Mouse (Mus musculus): Measurements from ENCODE around the gene Nfya.

DNA sequence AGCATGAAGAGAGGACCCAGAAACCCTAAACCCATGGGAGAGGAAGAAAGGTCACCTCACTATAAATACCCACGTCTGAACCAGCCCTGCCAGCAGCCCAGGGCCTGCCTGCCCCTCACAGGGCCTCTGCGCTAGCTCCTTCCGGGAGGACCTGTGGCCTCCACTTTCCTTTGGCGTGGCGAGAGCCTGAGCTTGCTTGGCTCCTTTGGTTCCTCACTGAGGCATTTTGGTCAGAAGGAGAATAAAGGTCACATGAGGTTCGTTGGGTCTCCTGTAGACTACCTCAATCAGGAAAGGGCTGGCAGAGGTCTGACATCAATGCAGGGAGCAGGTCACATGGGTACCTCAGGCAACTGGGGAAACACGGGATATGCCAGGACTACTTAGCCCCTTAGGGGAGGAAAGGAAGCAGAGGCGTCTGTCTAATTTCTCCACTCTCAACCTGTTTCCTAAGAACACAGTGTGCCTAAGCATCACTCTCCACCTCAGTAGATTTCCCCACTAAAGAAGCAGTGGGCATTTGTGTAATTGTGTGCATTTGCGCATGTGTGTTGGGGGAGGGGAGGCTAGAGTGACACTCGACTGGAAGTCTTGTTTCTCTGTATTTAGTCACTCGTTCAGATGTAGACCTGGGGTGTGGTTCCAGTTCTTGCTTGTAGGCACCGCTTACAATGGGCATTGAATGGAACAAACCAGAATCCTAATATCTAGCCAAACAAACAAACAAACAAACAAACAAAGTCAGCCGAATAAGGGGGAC is 17.5 kb upstream of the Nfya start:
- TF ChIP-seq TAL1 (conservative IDR thresholded peaks at IDR 0.05; ENCODE audit: low read depth, low read length) = no peak
- no peak for TF ChIP-seq CTCF (IDR thresholded peaks at IDR 0.05; ENCODE audit: low read depth, low read length)
- no peak for TF ChIP-seq POLR2AphosphoS5 (IDR thresholded peaks at IDR 0.05; ENCODE audit: insufficient replicate concordance, low read depth, low read length)
- TF ChIP-seq GATA1 (IDR thresholded peaks at IDR 0.05; ENCODE audit: borderline replicate concordance, low read length) = no peak

Data from G1E (cell line).